Mouse (Mus musculus) lung, postnatal 14 days (tissue): ENCODE measurements around the gene Bahcc1.

Experiments used
- DNase-seq: peaks from one replicate; pipeline ENCODE4 v3.0.0; 2021

The Bahcc1 gene

DNA sequence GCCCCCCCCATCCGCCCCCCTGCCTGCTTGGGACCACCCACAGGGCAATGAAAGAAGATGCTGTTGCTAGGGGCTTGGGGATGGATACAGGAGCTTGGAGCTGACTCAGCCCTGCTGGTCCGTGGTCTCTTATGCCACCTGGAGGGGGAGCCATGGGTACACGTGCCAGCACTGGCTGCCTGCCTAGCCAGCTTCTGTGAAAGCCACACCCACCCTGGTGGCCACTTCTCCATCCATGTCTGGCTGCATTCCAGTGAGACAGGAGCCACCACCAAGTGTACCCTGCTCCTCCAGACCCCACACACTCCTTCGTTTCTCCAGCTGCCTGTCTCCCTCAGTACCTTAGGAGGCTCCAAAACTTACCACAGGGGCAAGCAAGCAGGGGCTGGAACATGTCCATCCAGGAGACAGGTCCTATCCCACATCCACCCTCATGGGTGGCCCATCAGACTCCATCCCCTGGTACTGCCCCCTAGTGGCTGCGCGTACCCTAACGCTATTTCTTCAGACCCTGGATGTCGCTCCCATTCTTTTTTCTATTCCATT, 29.7 kb downstream of the Bahcc1 start:
- peak; percentile 90 for DNase-seq

- DNase-seq = no peak
Measured at GRCm38 (mm10) chr11:120263176-120263575, 30.4 kb downstream of the Bahcc1 start.

- no peak for DNase-seq
Measured at GRCm38 (mm10) chr11:120264008-120264407, 31.3 kb downstream of the Bahcc1 start.

GRCm38 (mm10) chr11:120265458-120265857, 32.7 kb downstream of the Bahcc1 start:
- no peak for DNase-seq

GRCm38 (mm10) chr11:120266259-120266758, 33.6 kb downstream of the Bahcc1 start:
- no peak for DNase-seq

DNA sequence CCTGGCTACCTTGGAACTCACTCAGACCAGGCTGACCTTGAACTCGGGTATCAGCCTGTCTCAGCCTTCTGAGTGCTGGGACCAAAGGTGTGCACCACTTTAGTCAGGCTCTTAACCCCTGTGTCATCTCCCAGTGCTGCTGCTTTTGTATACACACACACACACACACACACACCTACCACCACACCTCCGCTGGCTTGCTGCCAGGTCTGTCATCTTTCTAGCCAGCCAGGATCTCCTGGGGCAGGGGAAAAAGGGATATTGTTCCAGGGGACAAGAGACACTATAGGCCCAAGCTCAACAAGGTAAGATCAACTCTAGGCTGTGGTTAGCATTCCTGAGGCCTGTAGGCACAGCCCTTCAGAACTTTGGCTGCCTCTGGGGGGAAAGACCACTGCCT, 34.5 kb downstream of the Bahcc1 start:
- no peak for DNase-seq

DNA sequence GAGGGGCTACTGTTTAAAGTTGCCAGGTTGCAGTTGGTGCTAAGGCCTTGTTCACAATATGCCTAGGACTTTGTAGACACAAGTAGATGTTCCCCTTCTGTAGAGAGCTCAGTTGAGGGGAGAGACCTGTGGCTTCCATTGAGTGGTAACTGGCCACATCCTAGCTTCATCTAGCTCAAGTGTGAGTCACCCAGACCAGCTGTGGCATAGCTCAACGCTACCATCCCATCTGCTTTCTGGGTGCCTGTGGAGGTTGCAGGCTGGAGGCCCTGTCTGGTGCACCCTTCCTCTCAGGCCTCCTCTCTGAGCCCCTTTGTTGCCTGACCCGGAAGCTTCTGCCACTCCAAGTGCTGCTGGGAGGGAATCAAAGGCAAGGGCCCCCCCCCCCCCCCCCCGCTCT, 34.9 kb downstream of the Bahcc1 start:
- DNase-seq = no peak

DNA sequence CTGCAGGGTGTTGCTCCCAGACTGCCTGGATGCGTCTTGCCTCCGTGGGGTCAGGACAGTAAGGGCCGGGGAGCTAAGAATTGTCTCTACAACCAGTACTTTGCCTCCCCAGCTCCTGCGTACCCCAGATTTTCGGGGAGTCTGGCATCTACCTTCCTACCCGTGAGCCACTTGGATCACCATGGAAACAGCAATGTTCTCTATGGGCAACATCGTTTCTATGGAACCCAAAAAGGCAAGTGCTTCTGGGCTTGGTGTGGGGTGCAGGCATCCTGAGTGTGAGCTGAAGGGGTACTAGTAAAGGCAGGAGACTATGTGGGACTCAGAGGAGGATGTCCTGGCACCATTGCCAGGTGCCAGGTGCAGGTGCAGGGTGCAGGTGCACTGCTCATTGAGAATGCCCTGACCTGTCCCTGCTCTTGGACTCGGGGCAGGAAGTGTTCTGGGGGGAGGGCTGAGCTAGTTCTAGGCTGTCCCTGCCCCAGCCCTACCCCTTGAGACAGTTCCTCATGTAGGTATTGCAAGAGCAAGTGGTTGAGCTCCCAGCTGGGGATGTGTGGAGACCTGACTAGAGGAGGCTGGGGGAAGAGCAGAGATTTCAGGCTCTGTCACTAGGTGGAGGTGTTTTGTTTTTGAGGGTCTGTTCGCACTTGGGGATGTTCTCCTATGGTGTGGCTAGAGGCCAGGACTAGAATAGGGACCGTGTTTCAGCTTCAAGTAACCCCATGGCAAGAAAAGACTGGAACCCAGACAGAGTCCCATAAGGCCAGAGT, 35.6 kb downstream of the Bahcc1 start:
- DNase-seq = no peak

- DNase-seq = no peak
Measured at GRCm38 (mm10) chr11:120269007-120269406, 36.3 kb downstream of the Bahcc1 start.

- DNase-seq = peak; percentile 56
Measured at GRCm38 (mm10) chr11:120269498-120270104, 36.9 kb downstream of the Bahcc1 start.

DNA sequence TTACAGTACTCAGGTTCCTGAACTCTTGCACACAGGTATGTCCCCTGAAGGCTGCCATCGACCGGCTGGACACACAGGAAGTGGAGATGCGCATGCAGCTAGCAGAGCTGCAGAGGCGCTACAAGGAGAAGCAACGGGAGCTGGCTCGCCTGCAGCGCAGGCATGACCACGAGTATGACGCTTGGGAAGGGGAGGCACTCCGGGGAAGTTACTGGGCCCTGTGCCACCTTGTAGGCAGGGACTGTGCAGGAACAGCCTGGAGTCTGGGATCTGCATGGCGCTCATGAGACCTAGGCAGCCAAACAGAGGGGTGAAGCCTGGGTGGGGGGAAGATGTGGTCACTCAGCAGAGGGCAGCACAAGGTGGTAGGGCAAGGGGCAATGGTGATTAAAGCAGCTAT, 46.6 kb downstream of the Bahcc1 start:
- peak; percentile 55 for DNase-seq

DNA sequence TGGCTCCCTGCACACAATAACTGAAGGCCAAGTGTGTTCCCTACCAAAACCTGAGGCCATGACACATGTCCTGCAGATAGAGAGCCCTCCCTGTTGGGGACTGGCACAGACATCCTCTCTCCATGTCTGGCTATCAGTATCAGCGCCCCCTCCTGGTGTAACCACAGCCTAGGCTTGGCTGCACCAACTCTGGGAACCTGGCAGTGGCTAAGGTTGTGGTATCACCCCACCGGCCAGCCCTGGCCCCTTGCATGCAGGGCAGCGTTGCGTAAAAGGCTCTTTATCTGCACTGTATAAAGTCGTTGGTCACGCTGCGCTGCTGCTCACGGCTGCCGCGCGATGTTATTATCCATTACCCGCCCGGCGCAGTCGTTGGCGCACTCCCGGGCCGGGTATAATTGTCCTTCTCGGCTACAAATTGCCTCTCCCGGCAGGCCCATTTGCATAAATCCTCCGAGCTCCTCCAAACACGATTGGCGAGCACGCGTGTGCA, 47.6 kb downstream of the Bahcc1 start:
- peak; percentile 67 for DNase-seq

DNA sequence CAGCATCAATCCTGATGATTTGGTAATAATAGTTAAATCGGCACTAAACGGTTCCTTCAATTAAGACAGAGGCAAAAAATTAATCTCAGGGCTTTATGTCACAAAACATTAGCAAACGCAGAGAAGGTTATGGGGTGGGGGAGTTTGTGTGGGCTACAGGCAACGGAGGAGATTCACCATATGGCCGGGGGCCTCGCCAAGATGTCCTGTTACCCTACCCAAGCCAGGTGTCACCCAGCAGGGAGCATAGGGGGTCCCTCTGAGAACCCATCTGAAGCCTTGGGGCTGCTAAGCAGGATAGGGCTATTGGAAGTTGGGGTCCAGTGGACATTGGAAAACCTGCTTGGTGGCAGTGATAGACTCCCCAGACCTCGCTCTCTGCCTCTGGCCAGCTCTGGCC, 48.0 kb downstream of the Bahcc1 start:
- DNase-seq = no peak

- DNase-seq = no peak
Measured at GRCm38 (mm10) chr11:120281197-120281596, 48.5 kb downstream of the Bahcc1 start.

DNA sequence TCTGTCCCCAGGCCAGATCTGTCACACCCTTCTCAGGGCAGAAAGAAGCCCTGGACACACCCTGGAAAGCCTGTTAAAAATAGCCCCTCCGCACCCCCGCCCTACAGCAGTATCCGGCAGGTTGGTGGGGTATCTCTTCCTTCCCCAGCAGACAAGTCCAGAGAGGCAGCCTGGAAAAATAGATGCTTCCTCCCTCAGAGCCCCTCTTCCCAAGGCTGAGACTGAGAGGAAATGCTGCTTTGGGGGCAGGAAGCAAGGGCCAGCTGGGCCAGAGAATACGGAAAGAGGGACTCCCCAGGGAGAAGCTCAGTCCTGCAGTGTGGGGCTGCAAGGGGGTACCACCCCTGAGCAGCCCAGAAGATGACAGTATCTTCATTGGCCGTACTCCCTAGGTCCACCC, 50.8 kb downstream of the Bahcc1 start:
- peak; percentile 49 for DNase-seq

GRCm38 (mm10) chr11:120289644-120290043, 56.9 kb downstream of the Bahcc1 start:
- no peak for DNase-seq

DNA sequence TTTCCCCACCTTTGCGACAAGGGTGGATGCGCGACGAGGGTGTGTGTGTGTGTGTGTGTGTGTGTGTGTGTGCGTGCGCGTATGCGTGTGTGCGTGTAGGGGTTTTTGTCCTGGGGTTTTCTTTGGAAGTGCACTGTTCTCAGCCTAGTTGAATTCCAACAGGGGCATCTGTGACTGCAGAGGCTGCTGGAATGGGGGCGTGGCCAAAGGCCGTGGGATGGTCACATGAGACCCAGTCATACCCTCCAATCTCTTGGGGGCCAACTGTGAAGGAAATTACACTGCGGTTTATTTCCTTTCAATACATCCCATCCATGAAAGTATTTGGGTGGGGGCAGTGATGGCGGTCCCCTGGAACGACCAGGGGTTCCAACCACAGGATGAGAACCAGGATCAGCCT, 57.5 kb downstream of the Bahcc1 start:
- no peak for DNase-seq

- DNase-seq = no peak
Measured at GRCm38 (mm10) chr11:120293714-120294113, 61.0 kb downstream of the Bahcc1 start.

DNA sequence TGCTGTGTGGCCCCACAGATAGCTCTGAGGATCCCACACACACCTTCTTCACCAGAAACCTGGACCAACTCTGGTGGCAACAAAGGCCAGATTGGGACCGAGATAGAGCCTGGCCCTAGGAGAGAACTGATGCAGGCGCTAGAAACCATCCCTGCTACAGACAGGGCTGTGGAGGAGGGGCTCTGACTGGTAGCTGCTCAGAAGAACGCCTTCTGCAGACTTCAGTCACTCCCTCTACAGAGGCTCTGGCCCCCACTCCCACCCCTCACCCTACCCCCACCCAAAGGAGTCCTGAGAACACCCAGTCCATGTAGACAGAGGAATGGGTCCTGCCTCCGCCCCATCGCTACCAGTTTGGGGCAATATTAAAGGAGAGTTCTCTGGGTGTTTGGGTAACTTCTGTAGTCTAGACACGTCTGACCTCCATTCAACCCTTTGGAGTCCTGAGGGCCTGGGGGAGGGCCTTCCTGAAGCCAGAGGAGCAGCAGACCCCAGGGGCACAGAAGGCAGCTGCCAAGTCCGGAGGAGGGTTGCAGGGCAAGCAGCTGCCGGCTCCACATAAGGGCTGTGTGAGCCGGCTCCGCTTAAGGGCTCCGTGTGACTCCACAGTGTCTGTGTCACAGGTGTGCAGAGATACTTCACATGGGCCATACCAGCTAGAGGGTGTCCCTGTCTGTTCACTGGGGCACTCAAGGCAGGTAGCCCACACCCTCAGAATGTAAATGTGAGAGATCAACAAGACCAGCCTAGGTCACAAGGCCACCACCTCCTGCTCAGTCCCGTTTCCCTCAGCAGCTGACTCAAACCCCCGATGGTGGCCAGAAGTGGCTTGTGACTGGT, 63.8 kb downstream of the Bahcc1 start:
- no peak for DNase-seq

- DNase-seq = no peak
Measured at GRCm38 (mm10) chr11:120297767-120298166, 65.0 kb downstream of the Bahcc1 start.

GRCm38 (mm10) chr11:120298441-120299141, 65.8 kb downstream of the Bahcc1 start:
- no peak for DNase-seq

DNA sequence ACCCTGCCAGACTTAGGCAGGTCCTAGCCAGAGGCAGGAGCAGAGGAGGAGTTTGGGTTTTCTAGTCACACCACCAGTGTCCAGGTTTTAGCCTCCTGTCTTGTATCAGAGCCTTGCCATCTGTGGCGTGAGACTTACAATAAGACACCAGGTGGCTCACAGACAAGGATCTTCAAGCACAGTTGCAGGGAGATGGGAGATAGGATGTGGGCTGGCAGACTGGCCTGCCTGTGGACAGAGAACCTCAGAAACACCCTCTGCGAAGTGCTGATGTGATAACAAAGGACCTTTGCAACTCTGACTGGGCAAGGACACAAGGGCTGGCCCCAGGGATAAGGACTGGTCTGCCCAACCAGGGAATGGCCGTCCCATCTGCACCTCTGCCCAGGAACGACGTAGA, 66.7 kb downstream of the Bahcc1 start:
- DNase-seq = no peak
